Mouse (Mus musculus) left cerebral cortex, postnatal 4 days (tissue): ENCODE results near the gene Ms4a15. TPM values are rescaled to one million over a fixed set of nuclear protein-coding genes. Genes with fewer than 3 reads are reported as not detected.

Experiments used
- DNase-seq: peaks from one replicate; pipeline ENCODE4 v3.0.0-alpha.2; 2022
- intact Hi-C: fragments of 180-260 bp; cut with DNase I; formaldehyde crosslinking; loops from one replicate; pipeline ENCODE4 v1.15.1; 2025
- total RNA-seq, 2 experiments: library from RNA; stranded (reverse); gene quantifications; 2 replicates each; pipeline ENCODE4 v1.2.3; 2021

Gene Ms4a15
- total RNA-seq = under 1 TPM in 1 of 2 experiments, not detected in 1; 0.22 TPM

DNA sequence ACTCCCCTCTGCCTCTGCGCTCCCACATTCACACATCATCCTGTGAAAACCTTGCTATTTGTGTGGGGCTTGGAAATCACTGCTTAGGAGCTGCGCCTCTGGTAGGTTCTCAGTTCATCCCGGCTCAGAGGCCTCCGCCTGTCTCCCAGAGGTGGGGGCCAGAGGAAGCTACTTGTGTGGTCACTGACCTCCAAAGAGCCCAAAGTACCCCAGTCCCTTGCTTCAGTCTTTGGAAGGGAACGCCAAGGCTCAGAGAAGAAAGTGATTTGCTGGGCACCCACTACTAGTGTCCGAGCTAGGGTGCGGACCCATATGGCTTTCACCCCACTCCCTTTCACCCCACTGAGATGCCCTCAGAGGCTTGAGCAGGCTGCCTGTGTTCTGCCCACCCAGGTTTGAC, at the start of gene Ms4a15:
Gene Ms4a15 (minus strand): TSS at position 101 of the 400 bp plus-strand sequence.
- no peak for DNase-seq
- intact Hi-C loops = no loop called here

DNA sequence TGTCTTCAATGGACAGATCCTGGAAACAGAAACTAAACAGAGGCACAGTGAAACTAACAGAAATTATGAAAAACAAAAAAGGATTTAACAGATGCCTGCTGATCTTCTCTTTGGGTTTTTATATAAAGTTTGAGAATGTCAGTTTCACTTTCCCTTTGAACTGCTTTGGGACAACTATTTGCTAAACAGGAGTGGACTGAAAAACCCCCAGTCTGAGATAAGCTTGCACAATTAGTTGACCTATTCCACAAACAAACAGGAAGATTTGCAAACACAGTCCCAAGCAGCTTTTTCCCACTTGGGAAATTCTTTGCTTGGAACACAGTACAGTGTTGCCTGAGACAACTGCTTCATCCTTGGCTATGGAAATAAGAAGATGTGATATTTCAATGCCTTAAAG, 44.5 kb upstream of the Ms4a15 start:
- intact Hi-C loops = no loop called here
- no peak for DNase-seq

DNA sequence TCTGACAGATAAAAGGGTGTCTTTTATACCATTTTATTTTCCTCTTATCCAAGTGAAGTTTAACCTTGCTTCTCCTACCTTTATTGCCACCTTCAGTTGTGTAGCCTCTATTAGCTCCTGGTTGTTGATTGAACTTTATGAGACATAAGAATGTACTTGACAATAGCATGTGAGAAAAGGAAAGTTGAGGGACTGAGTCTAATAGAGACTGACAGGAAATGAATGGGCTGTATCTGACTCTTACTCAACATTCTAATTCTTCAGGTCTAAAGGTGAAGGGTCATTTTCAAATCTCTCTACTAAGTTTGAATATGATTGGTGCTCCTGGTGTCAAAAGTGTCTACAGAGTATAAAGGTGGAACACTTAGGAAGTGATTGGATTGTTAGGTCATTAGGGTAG, 29.3 kb upstream of the Ms4a15 start:
- intact Hi-C loops = no loop called here
- DNase-seq = no peak

DNA sequence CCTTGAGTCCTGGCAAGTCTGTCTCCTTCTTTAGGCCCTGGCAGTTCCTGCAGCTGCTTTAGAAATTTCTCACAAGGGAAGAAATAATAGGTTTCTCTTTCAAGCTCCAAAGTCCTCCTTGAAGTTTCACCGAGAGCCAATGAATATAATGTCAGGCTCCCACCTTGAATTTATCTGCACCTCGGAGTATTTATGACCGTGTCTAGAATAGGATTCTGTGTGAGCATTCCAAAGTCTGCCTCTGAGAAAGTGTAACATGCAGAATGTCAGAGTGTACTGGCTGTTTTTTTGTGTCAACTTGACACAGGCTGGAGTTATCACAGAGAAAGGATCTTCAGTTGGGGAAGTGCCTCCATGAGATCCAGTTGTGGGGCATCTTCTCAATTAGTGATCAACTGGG, 24.8 kb upstream of the Ms4a15 start, which contains the start of gene Ms4a18:
Gene Ms4a18 (minus strand): TSS at position 141 of the 400 bp plus-strand sequence.
- intact Hi-C loops = no loop called here
- no peak for DNase-seq

DNA sequence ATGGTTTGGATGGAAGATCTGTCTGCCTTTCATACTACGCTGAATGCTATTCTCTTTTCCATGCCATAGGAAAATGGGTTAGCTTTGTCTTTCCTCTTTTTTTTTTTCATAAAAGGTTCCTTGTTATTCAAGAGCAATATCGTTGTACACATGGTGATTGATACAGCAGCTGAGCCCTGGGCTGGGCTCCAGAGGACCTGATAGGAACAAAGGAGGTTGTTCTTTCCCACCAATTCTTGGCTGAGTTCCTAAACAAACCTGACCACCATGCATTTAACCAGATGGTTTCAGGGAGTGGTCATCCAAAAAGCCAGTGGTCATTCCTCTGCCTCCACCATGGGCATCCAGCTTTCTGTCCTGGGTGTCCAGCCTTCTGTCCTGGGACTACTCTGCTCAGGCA, 24.2 kb upstream of the Ms4a15 start:
- no peak for DNase-seq
- intact Hi-C loops = no loop called here

DNA sequence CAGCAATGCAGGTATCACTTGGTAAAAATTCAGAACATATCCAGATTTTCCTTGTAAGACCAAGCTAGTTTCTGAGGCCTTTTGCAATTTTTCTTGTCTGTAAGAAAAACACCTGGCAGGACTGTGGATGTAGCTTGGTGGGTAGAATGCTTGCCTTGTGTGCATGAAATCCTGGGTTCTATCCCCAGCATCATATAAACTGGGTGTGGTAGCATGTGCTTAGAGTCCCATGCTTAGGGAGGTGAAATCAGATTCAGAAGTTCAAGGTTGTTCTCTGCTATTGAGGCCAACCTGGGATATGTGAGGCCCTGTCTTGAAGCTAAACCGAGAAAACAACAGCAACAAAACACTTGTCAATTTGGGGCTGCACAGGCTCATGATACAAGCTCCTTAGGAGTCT, 22.9 kb upstream of the Ms4a15 start:
- DNase-seq = no peak
- intact Hi-C loops = no loop called here

DNA sequence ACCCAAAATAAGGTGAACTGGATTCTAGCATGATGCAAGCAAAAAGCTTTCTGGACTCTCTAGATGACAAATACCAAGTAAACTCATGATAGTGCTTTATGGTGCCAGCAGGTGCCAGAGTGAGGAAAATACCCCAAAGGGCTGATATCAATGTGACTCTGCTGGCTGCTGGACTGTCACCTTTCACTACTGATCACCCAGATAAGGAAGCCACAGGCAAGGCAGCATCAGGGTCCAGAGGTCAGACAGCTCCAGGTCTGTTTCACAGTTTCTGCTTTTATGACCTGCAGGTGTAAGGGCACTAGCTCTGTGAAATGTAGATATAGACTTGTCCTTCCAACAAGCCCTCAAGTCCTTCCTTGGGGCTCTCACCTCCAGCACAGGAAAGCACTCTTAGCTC, 22.4 kb upstream of the Ms4a15 start:
- intact Hi-C loops = no loop called here
- no peak for DNase-seq

DNA sequence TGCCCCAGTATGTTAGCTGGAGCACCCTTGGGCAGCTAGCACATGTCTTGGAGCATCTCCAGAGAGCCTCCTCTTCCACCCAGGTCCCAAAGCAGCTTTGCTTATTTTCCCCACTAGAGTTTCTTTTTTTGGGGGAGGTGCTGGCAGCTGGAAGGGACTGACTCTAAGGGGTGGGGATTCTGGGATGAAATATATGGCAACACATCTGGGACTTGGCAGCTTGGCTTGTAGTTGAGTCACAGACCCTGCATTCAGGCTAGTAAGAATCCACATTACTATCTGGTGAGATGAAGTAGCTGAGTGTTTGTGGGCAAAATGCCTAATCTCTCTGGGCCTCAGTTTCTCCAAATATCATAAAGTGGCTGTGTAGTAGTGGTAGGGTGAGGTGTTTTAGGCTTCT, 1.1 kb downstream of the Ms4a15 start:
- no peak for DNase-seq
- intact Hi-C loops = no loop called here

DNA sequence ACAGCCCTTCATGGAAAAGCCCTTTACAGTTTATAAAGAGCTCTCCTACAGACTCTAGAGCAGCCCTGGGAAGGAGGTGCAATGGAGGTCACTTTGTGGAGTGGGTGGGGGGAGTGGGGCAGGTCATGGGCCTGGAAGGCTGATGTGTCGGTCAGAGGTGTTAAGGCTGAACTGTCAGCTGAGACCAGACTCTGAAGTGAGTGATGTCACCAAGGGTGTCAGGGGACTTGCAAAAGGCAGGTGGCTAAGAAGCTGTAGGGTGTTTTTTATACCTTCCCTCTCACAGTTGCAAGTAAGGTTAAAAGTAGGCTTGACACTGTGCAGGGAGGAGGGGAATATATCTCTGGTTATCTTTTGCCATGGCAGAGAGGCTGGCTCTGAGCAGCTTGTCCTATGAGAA, 2.3 kb downstream of the Ms4a15 start:
- intact Hi-C loops = no loop called here
- no peak for DNase-seq

DNA sequence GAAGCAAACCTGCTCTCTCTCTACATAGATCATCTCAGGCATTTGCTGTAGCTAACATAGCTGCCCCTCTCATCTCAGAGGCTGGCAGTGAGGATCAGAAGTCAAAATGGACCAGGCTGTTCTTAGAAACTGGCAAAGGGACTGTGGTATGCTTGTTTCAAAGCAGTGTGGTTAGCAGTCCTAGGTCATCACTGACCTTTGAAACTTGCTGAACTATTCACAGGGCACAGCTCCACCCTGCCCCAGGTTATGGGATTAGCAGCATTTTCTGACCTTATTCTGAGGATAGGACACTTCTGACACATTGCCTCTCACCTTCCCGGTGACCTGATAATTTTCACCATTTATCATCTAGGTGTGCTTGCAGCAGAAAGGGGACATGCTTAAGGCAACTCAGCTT, 4.5 kb downstream of the Ms4a15 start:
- no peak for DNase-seq
- intact Hi-C loops = no loop called here

DNA sequence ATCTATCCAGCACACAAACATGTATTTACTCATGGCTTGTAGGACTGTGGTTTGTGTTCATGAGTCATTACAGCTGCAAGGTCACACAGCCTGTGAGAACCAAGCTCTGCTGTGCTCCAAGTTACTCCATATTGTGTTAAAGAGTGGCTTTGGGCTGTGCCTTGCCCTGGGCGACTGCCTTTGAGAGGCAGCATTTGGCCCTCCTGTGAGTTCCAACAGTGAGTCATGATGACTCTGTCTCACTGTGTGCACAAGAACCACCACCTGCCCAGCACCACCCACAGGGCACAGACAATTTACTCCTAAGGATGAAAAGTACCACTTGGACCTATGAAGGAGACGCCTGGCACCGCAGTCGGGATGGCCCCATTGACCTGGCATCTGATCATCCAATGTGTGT, 7.2 kb downstream of the Ms4a15 start:
- intact Hi-C loops = no loop called here
- no peak for DNase-seq

DNA sequence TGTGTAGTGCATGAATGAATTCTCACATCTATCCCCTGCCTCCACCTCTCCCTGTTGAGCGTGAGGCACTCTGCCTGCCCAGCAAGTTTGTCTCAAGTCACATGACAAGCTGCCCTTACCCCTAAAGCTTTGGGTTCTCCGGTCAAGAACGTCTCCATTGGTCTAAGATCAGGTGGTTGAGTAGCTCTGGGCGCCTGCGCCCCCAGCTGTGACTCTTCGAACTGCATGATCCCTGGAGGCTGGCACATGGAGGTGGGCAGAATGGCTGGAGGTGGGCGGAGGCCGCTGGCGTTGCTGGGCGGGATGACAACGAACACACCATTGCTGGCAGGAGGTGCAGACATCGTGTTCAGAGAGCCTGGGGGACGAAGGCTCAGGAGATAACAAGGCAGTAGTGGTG, 8.5 kb downstream of the Ms4a15 start:
- no peak for DNase-seq
- intact Hi-C loops = no loop called here

DNA sequence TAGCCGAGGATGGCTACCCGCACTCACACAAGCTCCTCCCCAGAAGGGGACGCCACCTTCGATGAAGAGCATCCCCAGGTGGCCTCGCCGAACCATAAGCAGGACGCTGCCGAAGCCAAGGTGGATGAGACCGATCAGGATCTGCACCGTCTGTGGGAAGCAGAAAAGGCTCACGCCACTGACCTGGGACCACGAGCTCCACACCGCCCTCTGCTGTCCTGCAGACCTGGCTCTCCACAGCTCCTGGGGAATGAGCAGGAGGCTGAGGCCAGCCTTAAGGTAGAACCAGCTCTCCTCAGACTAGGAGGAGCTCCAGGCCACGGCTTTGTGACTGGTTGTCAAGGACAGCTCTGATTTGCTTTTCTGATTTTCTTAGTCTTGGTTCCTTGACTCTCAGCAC, 9.9 kb downstream of the Ms4a15 start:
- DNase-seq = peak; percentile 35
- intact Hi-C loops = no loop called here

DNA sequence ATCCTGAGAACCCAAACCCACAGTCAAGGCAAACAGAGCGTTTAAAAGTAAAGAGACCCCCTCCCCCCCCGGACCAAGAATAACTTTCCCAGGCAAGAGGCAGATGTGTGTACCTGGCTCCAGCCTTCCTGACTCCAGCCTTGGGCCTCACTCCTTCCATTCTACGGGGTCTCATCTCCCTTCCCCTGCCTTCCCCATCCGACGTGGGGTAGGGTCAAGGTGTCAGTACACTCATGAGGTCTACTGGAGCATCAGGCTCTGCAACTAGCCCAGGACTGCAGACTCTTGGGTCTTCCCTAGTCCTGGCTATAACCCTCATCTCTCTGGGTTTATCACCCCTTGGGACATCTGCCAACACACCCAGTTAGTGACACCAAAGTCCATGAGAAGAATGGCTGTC, 12.8 kb downstream of the Ms4a15 start:
- DNase-seq = no peak
- intact Hi-C loops = no loop called here

DNA sequence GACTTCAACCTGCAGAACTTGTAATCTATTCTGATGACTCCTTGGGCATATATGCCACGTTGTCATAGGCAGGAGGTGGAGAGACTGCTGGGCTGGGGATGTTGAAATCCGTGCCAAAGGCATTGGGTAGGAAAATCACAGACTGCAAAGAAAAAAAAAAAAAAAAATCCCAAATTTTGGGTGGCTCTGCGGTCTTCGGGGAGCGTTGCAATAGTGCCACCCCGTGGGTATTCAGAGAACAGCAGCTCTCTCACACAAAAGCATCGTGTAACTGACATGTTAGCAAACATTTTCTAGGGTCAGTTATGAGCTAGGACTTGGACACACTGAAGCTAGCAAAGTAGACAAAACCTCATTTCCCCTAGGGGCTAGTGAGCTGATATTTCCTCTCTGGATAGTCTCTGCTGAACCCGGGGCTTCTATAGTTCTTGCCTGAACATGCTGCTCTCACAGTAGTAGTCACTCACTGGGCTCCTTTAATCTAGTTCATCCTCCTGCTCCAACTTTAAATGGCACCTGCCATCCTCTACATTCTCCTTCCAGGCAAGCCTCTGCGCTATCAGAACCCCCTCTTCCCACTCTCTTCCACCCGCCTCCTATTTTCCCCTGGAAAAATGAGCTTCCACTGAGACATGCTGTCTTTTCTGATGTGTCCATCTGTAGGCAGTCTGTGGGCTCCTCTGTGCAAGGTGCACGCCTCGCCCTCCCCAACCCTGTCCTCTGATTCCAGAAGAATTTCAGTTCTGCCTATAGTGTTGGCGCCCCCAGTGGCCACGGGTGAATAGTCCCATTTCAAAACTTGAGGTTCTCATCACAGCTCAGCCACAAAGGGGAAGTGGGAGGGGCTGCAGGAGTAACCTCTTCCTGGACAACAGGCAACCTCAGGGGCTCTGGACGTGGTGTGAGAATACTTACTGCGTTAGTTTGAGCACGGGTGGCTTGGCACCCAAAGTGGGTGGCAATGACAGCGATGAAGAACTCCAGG, 13.6 kb downstream of the Ms4a15 start:
- intact Hi-C loops = no loop called here
- DNase-seq = peak; percentile 77

DNA sequence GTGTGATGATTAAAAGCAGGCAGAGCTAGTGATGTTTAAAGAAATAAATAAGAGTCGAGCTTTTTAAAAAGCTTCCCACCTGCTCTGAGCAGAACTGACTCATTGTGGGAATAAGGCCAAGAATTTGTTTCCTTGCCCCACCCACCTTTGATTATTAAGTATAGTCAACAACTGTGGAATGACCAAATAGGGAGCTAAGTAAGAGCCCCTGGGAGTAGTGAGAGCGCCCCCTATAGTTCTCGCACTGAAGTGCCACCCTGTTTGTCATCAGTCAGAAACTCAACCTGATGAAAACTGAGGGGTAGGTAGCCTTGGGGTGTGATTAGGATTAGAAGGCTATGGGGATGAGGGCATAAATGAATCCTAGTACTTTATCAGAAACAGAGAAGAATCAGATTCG, 16.7 kb downstream of the Ms4a15 start:
- DNase-seq = no peak
- intact Hi-C loops = no loop called here

DNA sequence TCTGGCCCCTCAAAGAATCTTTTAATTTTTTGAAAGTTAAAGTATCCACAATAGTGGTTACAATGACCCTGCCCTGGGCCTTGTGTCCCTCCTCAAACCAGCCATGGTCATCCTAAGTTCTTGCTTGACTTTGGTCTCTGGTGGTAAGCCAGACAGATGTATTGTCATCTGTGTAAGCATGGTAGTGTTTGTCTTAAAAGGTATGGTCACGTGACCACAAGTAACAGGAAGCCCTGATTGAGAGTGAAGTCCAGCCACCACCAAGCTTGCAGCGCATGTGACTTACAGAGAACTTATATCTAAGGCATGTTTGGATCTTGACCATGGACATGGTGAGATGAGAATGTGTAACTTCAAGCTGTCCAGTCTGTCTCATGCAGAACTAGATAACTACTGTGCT, 17.9 kb downstream of the Ms4a15 start:
- intact Hi-C loops = no loop called here
- DNase-seq = no peak

DNA sequence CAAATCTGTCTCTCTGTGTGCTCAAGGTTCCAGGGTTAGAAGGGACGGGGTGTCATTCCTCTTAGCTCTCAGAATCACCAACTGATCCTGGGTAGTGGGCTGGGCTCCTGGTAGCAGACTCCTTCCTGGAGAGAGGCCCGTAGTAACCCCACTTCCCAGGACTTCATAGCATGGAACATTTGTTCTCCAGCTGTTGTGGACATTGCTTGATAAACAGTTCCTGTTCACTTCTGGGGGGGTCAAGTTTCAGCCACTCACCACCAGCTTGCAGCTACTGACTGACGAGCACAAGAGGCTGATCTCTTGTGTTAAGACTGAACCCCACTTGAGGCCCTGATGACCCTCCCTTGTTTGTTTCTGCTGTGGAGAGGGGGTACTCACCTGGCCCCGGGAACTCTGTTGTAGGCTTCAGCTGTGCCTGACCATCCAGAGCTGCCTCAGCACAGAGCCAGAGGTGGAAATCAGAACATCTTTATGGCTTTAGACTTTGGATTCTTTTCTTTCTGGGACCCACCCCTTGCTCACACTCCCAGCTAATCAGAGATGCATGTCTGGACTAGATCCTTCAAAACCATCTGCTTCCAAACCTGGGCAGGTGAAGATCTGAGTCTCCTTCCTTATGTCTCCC, 18.7 kb downstream of the Ms4a15 start, which contains the start of gene Ms4a10:
Gene Ms4a10 (minus strand): TSS at position 433 of the 628 bp plus-strand sequence.
- intact Hi-C loops = no loop called here
- no peak for DNase-seq

DNA sequence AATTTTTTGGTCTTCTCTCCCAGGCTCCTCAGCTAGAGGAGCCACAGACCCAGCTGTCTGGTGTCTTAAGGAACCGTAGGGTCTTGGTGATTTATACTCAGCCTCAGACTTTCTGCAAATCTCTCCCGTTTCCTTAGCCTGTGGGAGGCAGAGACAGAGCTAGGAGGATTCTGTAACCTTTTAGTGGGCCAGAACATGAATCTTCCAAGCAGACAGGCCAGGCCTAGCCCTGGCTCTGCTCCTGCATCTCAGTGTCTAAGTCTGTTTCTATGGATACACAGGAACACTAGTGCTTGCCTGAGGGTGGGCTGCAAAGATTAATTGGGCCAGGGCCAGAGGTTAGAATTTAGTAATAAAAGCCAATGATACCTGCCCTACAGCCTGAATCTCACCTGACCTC, 19.9 kb downstream of the Ms4a15 start:
- DNase-seq = no peak
- intact Hi-C loops = no loop called here

DNA sequence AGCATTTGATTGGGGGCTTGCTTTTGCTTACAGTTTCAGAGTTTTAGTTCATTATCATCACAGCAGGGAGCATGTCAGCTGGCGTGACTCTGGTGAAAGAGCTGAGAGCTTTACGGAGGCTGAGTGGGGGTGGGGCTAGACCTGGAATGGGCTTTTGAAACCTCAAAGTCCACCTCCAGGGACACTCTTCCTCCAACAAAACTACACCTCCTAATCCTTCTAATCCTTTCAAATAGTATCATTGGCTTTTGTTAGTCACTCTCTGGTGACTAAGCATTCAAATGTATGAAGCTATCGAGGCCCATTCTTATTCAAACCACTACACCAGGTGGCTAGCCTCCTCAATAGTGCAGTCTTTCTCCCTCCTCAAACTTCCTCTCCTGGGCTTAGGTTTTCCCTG, 20.4 kb downstream of the Ms4a15 start:
- no peak for DNase-seq
- intact Hi-C loops = no loop called here

DNA sequence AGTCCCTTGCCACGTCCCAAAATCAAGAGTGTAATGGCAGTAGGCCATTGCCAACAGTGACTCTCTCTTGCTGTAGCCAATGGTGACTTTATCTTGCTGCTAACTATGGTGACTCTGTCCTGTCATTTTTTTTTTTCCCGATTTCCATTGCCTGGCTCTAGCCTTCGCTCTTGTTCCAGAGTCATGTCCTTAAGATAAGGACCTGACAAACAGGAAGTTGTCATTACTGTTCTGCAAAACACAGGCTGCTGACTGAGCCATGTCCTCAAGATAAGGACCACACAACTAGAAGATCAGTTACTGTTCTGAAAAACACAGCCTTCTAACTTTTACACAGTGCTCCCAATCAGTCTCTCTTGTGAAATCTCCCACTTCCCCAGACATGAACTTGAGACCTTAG, 22.6 kb downstream of the Ms4a15 start:
- intact Hi-C loops = no loop called here
- no peak for DNase-seq

DNA sequence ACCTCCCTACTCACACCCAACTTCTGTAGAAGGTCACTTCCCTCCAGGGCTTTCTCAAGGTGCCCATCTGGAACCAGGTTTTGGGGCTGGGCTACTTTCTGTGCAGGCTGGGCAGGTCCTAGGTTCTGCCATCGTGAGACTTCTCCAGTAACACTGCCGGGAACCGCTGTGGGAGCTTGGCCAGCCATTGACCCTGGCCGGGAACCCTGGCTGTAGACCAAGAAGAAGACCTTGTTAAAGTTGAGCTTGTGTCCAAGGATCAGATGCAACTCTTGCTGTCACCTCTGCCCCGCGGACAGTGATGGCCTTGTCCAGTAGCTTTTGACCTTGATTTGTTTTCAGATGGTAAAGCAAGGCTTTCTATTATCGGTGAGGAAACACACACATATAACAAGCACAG, 24.5 kb downstream of the Ms4a15 start:
- no peak for DNase-seq
- intact Hi-C loops = no loop called here
